In the genomic region with DNA sequence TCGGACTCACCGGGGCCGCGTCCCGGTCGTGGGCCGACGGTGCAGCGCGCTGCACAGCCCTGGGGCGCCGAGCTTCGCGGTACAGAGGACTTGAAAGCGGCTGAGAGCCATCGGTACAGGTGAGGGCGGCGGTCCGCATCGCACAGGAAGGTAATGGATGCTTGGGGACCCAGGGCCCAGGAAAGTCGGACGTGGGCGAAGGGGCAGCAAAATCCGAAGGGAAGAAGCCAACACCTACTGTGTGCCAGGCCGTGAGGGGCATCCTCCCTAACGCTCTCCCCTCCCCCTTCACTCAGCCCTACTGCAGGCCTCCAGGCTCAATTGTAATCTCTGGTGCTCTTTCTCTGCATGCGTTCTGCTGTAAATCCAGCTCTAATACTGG, we compare ENCODE assay signal across 8 mouse cellular contexts. TPM values are rescaled to one million over a fixed set of nuclear protein-coding genes. Genes with fewer than 3 reads are reported as not detected.
A peak's percentile ranks its signal among the peaks of the same experiment; 100 is the strongest.
DNase-seq lines count a peak whose midpoint lies in the region; ATAC-seq and TF ChIP-seq lines count a peak whose summit lies in the region.

No protein-coding gene starts in this region.

- no peak for TF ChIP-seq EP300 in heart, postnatal 0 days (IDR thresholded peaks at IDR 0.05; ENCODE audit: low read depth)

- H3K27ac ChIP-seq in heart, postnatal 0 days (ENCODE audit: low read depth), result peak overlapping the region; percentile 93
- H3K27ac ChIP-seq in ES-E14 (ENCODE audit: insufficient read depth, low read depth, low read length, poor library complexity, severe bottlenecking), result peak overlapping the region; percentile 94
- peak overlapping the region; percentile 62 for H3K27ac ChIP-seq in embryonic fibroblast, embryonic 13.5 days (ENCODE audit: insufficient read depth, low read length)
- H3K27ac ChIP-seq in limb, embryonic 14.5 days (replicated peaks; ENCODE audit: low read depth, low read length), result peak overlapping the region; percentile 96
- peak overlapping the region; percentile 96 for H3K27ac ChIP-seq in stomach, embryonic 16.5 days (ENCODE audit: low read length)

- TF ChIP-seq CTCF in heart, postnatal 0 days (IDR thresholded peaks at IDR 0.05; ENCODE audit: low read depth), result no peak
- no peak for TF ChIP-seq CTCF in embryonic fibroblast, embryonic 13.5 days (IDR thresholded peaks at IDR 0.05; ENCODE audit: borderline replicate concordance, insufficient read depth, low read length)

- peak overlapping the region; percentile 71 for H3K9ac ChIP-seq in heart, postnatal 0 days (replicated peaks; ENCODE audit: low read depth, low read length)
- H3K9ac ChIP-seq in ES-E14 (ENCODE audit: insufficient read depth, low read depth, low read length, poor library complexity, severe bottlenecking), result peak overlapping the region; percentile 85
- peak overlapping the region; percentile 97 for H3K9ac ChIP-seq in limb, embryonic 14.5 days (ENCODE audit: low read depth, low read length, severe bottlenecking)
- peak overlapping the region; percentile 94 for H3K9ac ChIP-seq in stomach, embryonic 16.5 days (ENCODE audit: low read length)

- H3K4me3 ChIP-seq in heart, postnatal 0 days (ENCODE audit: low read depth, low read length), result peak overlapping the region; percentile 95
- H3K4me3 ChIP-seq in ES-E14 (ENCODE audit: insufficient read depth in 1 of 2, low read depth in 1 of 2, low read length in 2 of 2, poor library complexity in 1 of 2, severe bottlenecking in 1 of 2), result peak overlapping the region; percentile 81 to 83
- peak overlapping the region; percentile 89 for H3K4me3 ChIP-seq in embryonic fibroblast, embryonic 13.5 days (ENCODE audit: insufficient read depth, low read length)
- H3K4me3 ChIP-seq in limb, embryonic 14.5 days (replicated peaks; ENCODE audit: low read length), result peak overlapping the region; percentile 90
- peak overlapping the region; percentile 89 for H3K4me3 ChIP-seq in stomach, embryonic 16.5 days (replicated peaks; ENCODE audit: low read length)

- no peaks in the 10 kb centered on the region for H3K27me3 ChIP-seq in heart, postnatal 0 days (ENCODE audit: control insufficient read depth, insufficient read depth, low read length)
- H3K27me3 ChIP-seq in limb, embryonic 14.5 days (ENCODE audit: control insufficient read depth, insufficient read depth, low read length), result no peaks in the 10 kb centered on the region
- no peaks in the 10 kb centered on the region for H3K27me3 ChIP-seq in stomach, embryonic 16.5 days (ENCODE audit: control insufficient read depth, insufficient read depth, low read length)

- peaks cover 36% of the 10 kb centered on the region for H3K36me3 ChIP-seq in heart, postnatal 0 days (replicated peaks; ENCODE audit: control insufficient read depth, insufficient read depth, low read length)
- peaks cover 43% of the 10 kb centered on the region for H3K36me3 ChIP-seq in ES-E14 (ENCODE audit: control insufficient read depth, insufficient read depth, low read length, poor library complexity, severe bottlenecking)
- H3K36me3 ChIP-seq in limb, embryonic 14.5 days (ENCODE audit: control insufficient read depth, insufficient read depth, low read length), result peaks cover 58% of the 10 kb centered on the region
- peaks cover 21% of the 10 kb centered on the region for H3K36me3 ChIP-seq in stomach, embryonic 16.5 days (ENCODE audit: control insufficient read depth, insufficient read depth, low read length)

- in situ Hi-C loops in ES-E14 (cut with MboI; ENCODE audit: low sequenced_read_pairs in 2 of 2, unreplicated experiment in 2 of 2), result no loop called here

- H3K4me1 ChIP-seq in heart, postnatal 0 days (ENCODE audit: control insufficient read depth, insufficient read depth), result peaks cover 9% of the 10 kb centered on the region
- peaks cover 0 to 11% of the 10 kb centered on the region in 2 experiments; a peak in 2 of 4 replicates for H3K4me1 ChIP-seq in ES-E14 (ENCODE audit: control insufficient read depth in 2 of 2, insufficient read depth in 2 of 2, low read length in 2 of 2, poor library complexity in 1 of 2)
- peaks cover 2% of the 10 kb centered on the region; the same call in 1 of the 2 replicates for H3K4me1 ChIP-seq in embryonic fibroblast, embryonic 13.5 days (ENCODE audit: control insufficient read depth, insufficient read depth, low read length)
- peaks cover 12% of the 10 kb centered on the region for H3K4me1 ChIP-seq in limb, embryonic 14.5 days (ENCODE audit: control insufficient read depth, insufficient read depth, low read length)
- peaks cover 17% of the 10 kb centered on the region for H3K4me1 ChIP-seq in stomach, embryonic 16.5 days (ENCODE audit: control insufficient read depth, insufficient read depth, low read length)

- ATAC-seq in heart, postnatal 0 days (ENCODE audit: insufficient read depth, low read depth), result peak; percentile 2; the same call in 1 of the 2 replicates
- ATAC-seq in limb, embryonic 14.5 days (ENCODE audit: low FRiP score, low read depth), result peak; percentile 8; the same call in 1 of the 2 replicates
- ATAC-seq in stomach, embryonic 16.5 days (ENCODE audit: insufficient read depth, low FRiP score), result peak; percentile 22

- DNase-seq in heart, postnatal 0 days (ENCODE audit: low spot score), result no peak
- DNase-seq in heart, adult 9 months (ENCODE audit: low spot score in 2 of 2), result no peak
- DNase-seq in ES-E14 (ENCODE audit: low read depth, low spot score), result no peak
- DNase-seq in limb, embryonic 14.5 days (ENCODE audit: low spot score), result no peak
- no peak for DNase-seq in right cerebral cortex, postnatal 14 days
- DNase-seq in urinary bladder, postnatal 36 days (ENCODE audit: low spot score in 2 of 2), result no peak

- WGBS in heart, postnatal 0 days, result 0% methylated on average over 27 of the region's 27 CpGs
- 0% methylated on average over 27 of the region's 27 CpGs for WGBS in limb, embryonic 14.5 days
- WGBS in stomach, embryonic 16.5 days, result 0% methylated on average over 27 of the region's 27 CpGs

- H3K9me3 ChIP-seq in heart, postnatal 0 days (replicated peaks; ENCODE audit: control insufficient read depth, low read length), result no peaks in the 10 kb centered on the region
- H3K9me3 ChIP-seq in ES-E14 (ENCODE audit: control insufficient read depth, insufficient read depth, low read depth, low read length), result no peaks in the 10 kb centered on the region
- H3K9me3 ChIP-seq in limb, embryonic 14.5 days (ENCODE audit: control insufficient read depth, low read length), result no peaks in the 10 kb centered on the region
- H3K9me3 ChIP-seq in stomach, embryonic 16.5 days (replicated peaks; ENCODE audit: control insufficient read depth, low read length), result no peaks in the 10 kb centered on the region

- H3K4me2 ChIP-seq in heart, postnatal 0 days (ENCODE audit: low read depth, low read length), result peak overlapping the region; percentile 85
- H3K4me2 ChIP-seq in limb, embryonic 14.5 days (replicated peaks; ENCODE audit: low read depth, low read length, severe bottlenecking), result peak overlapping the region; percentile 79
- H3K4me2 ChIP-seq in stomach, embryonic 16.5 days (ENCODE audit: low read depth, low read length), result peak overlapping the region; percentile 66

- no peak for TF ChIP-seq POLR2A in embryonic fibroblast, embryonic 13.5 days (IDR thresholded peaks at IDR 0.05; ENCODE audit: low read depth, low read length)
- TF ChIP-seq POLR2A in limb, embryonic 14.5 days (IDR thresholded peaks at IDR 0.05; ENCODE audit: borderline replicate concordance, extremely low read depth, insufficient read depth, insufficient read length), result no peak

RNA-seq across cellular contexts. Expression of gene Sept1, which starts 0.4 kb away (rescaled TPM):
- 2.3 and 8.6 TPM in 2 replicates for total RNA-seq in heart, postnatal 0 days (2014; rRNA removed; ENCODE audit: low replicate concordance)
- polyA plus RNA-seq in heart, postnatal 0 days (2015; fragmentation: Nextera tagmentation; extraction: Ambion mirVana), result 18.7 and 19.4 TPM in 2 replicates
- total RNA-seq in ES-E14 (2012; rRNA removed), result 85.8 and 128 TPM in 2 replicates
- 3.9 and 4.2 TPM in 2 replicates for polyA plus RNA-seq in embryonic fibroblast, embryonic 13.5 days (2011; ENCODE audit: insufficient read length, low read depth, missing spikeins)
- 14.9 and 22.2 TPM in 2 replicates for polyA plus RNA-seq in limb, embryonic 14.5 days (2012; rRNA removed)
- 15.3 and 18.6 TPM in 2 replicates for polyA plus RNA-seq in limb, embryonic 14.5 days (2014; fragmentation: Nextera tagmentation; extraction: Ambion mirVana)
- 14.7 and 15.0 TPM in 2 replicates for polyA plus RNA-seq in stomach, embryonic 16.5 days (2015; fragmentation: Nextera tagmentation; extraction: Ambion mirVana)

RNA-seq across cellular contexts. Expression of gene Zfp553, which starts 0.5 kb away (rescaled TPM):
- total RNA-seq in heart, postnatal 0 days (2014; rRNA removed; ENCODE audit: low replicate concordance), result 11.8 and 18.5 TPM in 2 replicates
- polyA plus RNA-seq in heart, postnatal 0 days (2015; fragmentation: Nextera tagmentation; extraction: Ambion mirVana), result 10.9 and 11.2 TPM in 2 replicates
- total RNA-seq in ES-E14 (2012; rRNA removed), result 55.2 and 64.7 TPM in 2 replicates
- 11.0 and 12.4 TPM in 2 replicates for polyA plus RNA-seq in embryonic fibroblast, embryonic 13.5 days (2011; ENCODE audit: insufficient read length, low read depth, missing spikeins)
- polyA plus RNA-seq in limb, embryonic 14.5 days (2012; rRNA removed), result 22.5 and 24.9 TPM in 2 replicates
- 19.4 and 20.1 TPM in 2 replicates for polyA plus RNA-seq in limb, embryonic 14.5 days (2014; fragmentation: Nextera tagmentation; extraction: Ambion mirVana)
- 27.1 and 28.5 TPM in 2 replicates for polyA plus RNA-seq in stomach, embryonic 16.5 days (2015; fragmentation: Nextera tagmentation; extraction: Ambion mirVana)

RNA-seq across cellular contexts. Expression of gene Zfp771, which starts 10.7 kb away (rescaled TPM):
- 38.5 and 43.6 TPM in 2 replicates for total RNA-seq in heart, postnatal 0 days (2014; rRNA removed; ENCODE audit: low replicate concordance)
- 23.3 and 26.4 TPM in 2 replicates for polyA plus RNA-seq in heart, postnatal 0 days (2015; fragmentation: Nextera tagmentation; extraction: Ambion mirVana)
- 18.7 and 21.6 TPM in 2 replicates for total RNA-seq in ES-E14 (2012; rRNA removed)
- 21.3 and 24.3 TPM in 2 replicates for polyA plus RNA-seq in embryonic fibroblast, embryonic 13.5 days (2011; ENCODE audit: insufficient read length, low read depth, missing spikeins)
- 115 and 161 TPM in 2 replicates for polyA plus RNA-seq in limb, embryonic 14.5 days (2012; rRNA removed)
- polyA plus RNA-seq in limb, embryonic 14.5 days (2014; fragmentation: Nextera tagmentation; extraction: Ambion mirVana), result 66.2 and 71.2 TPM in 2 replicates
- 35.5 and 37.8 TPM in 2 replicates for polyA plus RNA-seq in stomach, embryonic 16.5 days (2015; fragmentation: Nextera tagmentation; extraction: Ambion mirVana)

RNA-seq across cellular contexts. Expression of gene Mylpf, which starts 24.7 kb away (rescaled TPM):
- 22.1 TPM in 1 of 2 replicates, not detected in the other for total RNA-seq in heart, postnatal 0 days (2014; rRNA removed; ENCODE audit: low replicate concordance)
- 3.2 and 5.4 TPM in 2 replicates for polyA plus RNA-seq in heart, postnatal 0 days (2015; fragmentation: Nextera tagmentation; extraction: Ambion mirVana)
- 322 and 498 TPM in 2 replicates for total RNA-seq in ES-E14 (2012; rRNA removed)
- polyA plus RNA-seq in embryonic fibroblast, embryonic 13.5 days (2011; ENCODE audit: insufficient read length, low read depth, missing spikeins), result 1.4 and 1.7 TPM in 2 replicates
- polyA plus RNA-seq in limb, embryonic 14.5 days (2012; rRNA removed), result 555 and 1,104 TPM in 2 replicates
- 413 and 609 TPM in 2 replicates for polyA plus RNA-seq in limb, embryonic 14.5 days (2014; fragmentation: Nextera tagmentation; extraction: Ambion mirVana)
- 23.9 and 312 TPM in 2 replicates for polyA plus RNA-seq in stomach, embryonic 16.5 days (2015; fragmentation: Nextera tagmentation; extraction: Ambion mirVana)

RNA-seq across cellular contexts. Expression of gene Tbc1d10b, which starts 25.1 kb away (rescaled TPM):
- total RNA-seq in heart, postnatal 0 days (2014; rRNA removed; ENCODE audit: low replicate concordance), result 30.2 and 45.3 TPM in 2 replicates
- polyA plus RNA-seq in heart, postnatal 0 days (2015; fragmentation: Nextera tagmentation; extraction: Ambion mirVana), result 9.6 and 10.8 TPM in 2 replicates
- 63.3 and 67.0 TPM in 2 replicates for total RNA-seq in ES-E14 (2012; rRNA removed)
- polyA plus RNA-seq in embryonic fibroblast, embryonic 13.5 days (2011; ENCODE audit: insufficient read length, low read depth, missing spikeins), result 37.0 and 37.5 TPM in 2 replicates
- polyA plus RNA-seq in limb, embryonic 14.5 days (2012; rRNA removed), result 40.8 and 46.8 TPM in 2 replicates
- 27.1 and 29.3 TPM in 2 replicates for polyA plus RNA-seq in limb, embryonic 14.5 days (2014; fragmentation: Nextera tagmentation; extraction: Ambion mirVana)
- polyA plus RNA-seq in stomach, embryonic 16.5 days (2015; fragmentation: Nextera tagmentation; extraction: Ambion mirVana), result 15.4 and 15.7 TPM in 2 replicates
